Mouse (Mus musculus) heart, adult 18-20 months (tissue): ENCODE measurements around the gene Ppp1r12b. TPM values are rescaled to one million over a fixed set of nuclear protein-coding genes. Genes with fewer than 3 reads are reported as not detected.

ENCODE experiments used
- DNase-seq, 2 experiments: peaks; one replicate each; pipeline ENCODE4 v3.0.0; 2021 to 2022; ENCODE audit warnings: mixed read lengths in 1 of 2
- total RNA-seq, 2 experiments: library from RNA; stranded (reverse); gene quantifications; 2 replicates each; pipeline ENCODE4 v1.2.3; 2021

The Ppp1r12b gene
- total RNA-seq, 2 experiments from 2014 or later, result 158 to 162 TPM

GRCm38 (mm10) chr1:134940863-134941262 is 14.9 kb downstream of the Ppp1r12b start:
- no peak for DNase-seq

- no peak for DNase-seq
Measured at GRCm38 (mm10) chr1:134938233-134938632, 17.5 kb downstream of the Ppp1r12b start.

- DNase-seq, result peak; percentile 56
Measured at GRCm38 (mm10) chr1:134936335-134936734, 19.4 kb downstream of the Ppp1r12b start.

GRCm38 (mm10) chr1:134932431-134932830 is 23.3 kb downstream of the Ppp1r12b start:
- peak in 1 of 2 experiments; percentile 49 for DNase-seq

- DNase-seq, result peak in 1 of 2 experiments; percentile 34
Measured at GRCm38 (mm10) chr1:134919010-134919409, 36.7 kb downstream of the Ppp1r12b start.

- DNase-seq, result no peak
Measured at GRCm38 (mm10) chr1:134915421-134915820, 40.3 kb downstream of the Ppp1r12b start.

GRCm38 (mm10) chr1:134913535-134913934 is 42.2 kb downstream of the Ppp1r12b start:
- DNase-seq, result peak; percentile 74 to 80

- peak; percentile 51 to 78 for DNase-seq
Measured at GRCm38 (mm10) chr1:134911892-134912291, 43.9 kb downstream of the Ppp1r12b start.

- peak; percentile 71 to 84 for DNase-seq
Measured at GRCm38 (mm10) chr1:134910037-134910436, 45.7 kb downstream of the Ppp1r12b start.

GRCm38 (mm10) chr1:134909442-134909841 is 46.3 kb downstream of the Ppp1r12b start:
- DNase-seq, result peak in 1 of 2 experiments; percentile 68

- no peak for DNase-seq
Measured at GRCm38 (mm10) chr1:134902051-134902619, 53.6 kb downstream of the Ppp1r12b start.

- no peak for DNase-seq
Measured at GRCm38 (mm10) chr1:134896008-134896407, 59.7 kb downstream of the Ppp1r12b start.

- no peak for DNase-seq
Measured at GRCm38 (mm10) chr1:134894803-134895202, 60.9 kb downstream of the Ppp1r12b start.

- DNase-seq, result peak; percentile 63 to 79
Measured at GRCm38 (mm10) chr1:134891916-134892315, 63.8 kb downstream of the Ppp1r12b start.

- DNase-seq, result no peak
Measured at GRCm38 (mm10) chr1:134889629-134890028, 66.1 kb downstream of the Ppp1r12b start.

- no peak for DNase-seq
Measured at GRCm38 (mm10) chr1:134875800-134876199, 79.9 kb downstream of the Ppp1r12b start.

- DNase-seq, result no peak
Measured at GRCm38 (mm10) chr1:134872678-134873077, 83.1 kb downstream of the Ppp1r12b start.

GRCm38 (mm10) chr1:134866426-134866825 is 89.3 kb downstream of the Ppp1r12b start:
- DNase-seq, result no peak

- no peak for DNase-seq
Measured at GRCm38 (mm10) chr1:134865552-134865951, 90.2 kb downstream of the Ppp1r12b start.

GRCm38 (mm10) chr1:134860538-134860937 is 95.2 kb downstream of the Ppp1r12b start:
- no peak for DNase-seq

- DNase-seq, result peak; percentile 83 to 86
Measured at GRCm38 (mm10) chr1:134858344-134859053, 97.2 kb downstream of the Ppp1r12b start.

- peak; percentile 59 to 90 for DNase-seq
Measured at GRCm38 (mm10) chr1:134854325-134854982, 101.3 kb downstream of the Ppp1r12b start.

- no peak for DNase-seq
Measured at GRCm38 (mm10) chr1:134852797-134853196, 102.9 kb downstream of the Ppp1r12b start.
